Mouse (Mus musculus): Measurements from ENCODE around the gene Rnf26. TPM values are rescaled to one million over a fixed set of nuclear protein-coding genes. Genes with fewer than 3 reads are reported as not detected.

The Rnf26 gene
- 29.5 TPM for polyA plus RNA-seq (2012; fragmentation: generic; extraction: Trizol)

- H3K27me3 ChIP-seq (ENCODE audit: control insufficient read depth, insufficient read depth, insufficient read length), result no peaks in the 10 kb centered on the region
- H3K79me2 ChIP-seq (ENCODE audit: control insufficient read depth, insufficient read depth), result peaks cover 25% of the 10 kb centered on the region
- H3K4me2 ChIP-seq (ENCODE audit: low read depth), result peak within 1 kb of the TSS; percentile 68
- peak within 1 kb of the TSS; percentile 45 for H3K4me3 ChIP-seq
- no peaks in the 10 kb centered on the region for H3K36me3 ChIP-seq (ENCODE audit: control insufficient read depth, insufficient read depth)
- TF ChIP-seq POLR2AphosphoS2 (IDR thresholded peaks at IDR 0.05; ENCODE audit: insufficient read length, low read depth), result peak; percentile 49
- no peak for TF ChIP-seq TCF3 (IDR thresholded peaks at IDR 0.05; ENCODE audit: insufficient read length, low read depth)
- no peak for TF ChIP-seq MYOG (IDR thresholded peaks at IDR 0.05; ENCODE audit: control insufficient read depth in 1 of 3, insufficient read depth in 1 of 3, insufficient read length in 2 of 3, low read depth in 2 of 3)
- TF ChIP-seq POLR2A (IDR thresholded peaks at IDR 0.05; ENCODE audit: insufficient read length, low read depth), result peak; percentile 75
- peak; percentile 85 for TF ChIP-seq E2F4 (IDR thresholded peaks at IDR 0.05; ENCODE audit: insufficient read depth)
- TF ChIP-seq SRF (IDR thresholded peaks at IDR 0.05; ENCODE audit: control insufficient read depth, insufficient read length, low read depth), result peak; percentile 17
- no peak for TF ChIP-seq MAX (IDR thresholded peaks at IDR 0.05; ENCODE audit: low read depth)
- no peak for TF ChIP-seq USF1 (IDR thresholded peaks at IDR 0.05; ENCODE audit: low read depth)
- no peak for TF ChIP-seq MYOD1 (IDR thresholded peaks at IDR 0.05; ENCODE audit: control insufficient read depth in 1 of 3, insufficient read length in 2 of 3, low read depth in 2 of 3)
- no peak for TF ChIP-seq REST (IDR thresholded peaks at IDR 0.05; ENCODE audit: insufficient read depth, insufficient read length)
- no peak for TF ChIP-seq CEBPB (IDR thresholded peaks at IDR 0.05; ENCODE audit: insufficient read depth, poor library complexity, severe bottlenecking)
- TF ChIP-seq TCF12 (IDR thresholded peaks at IDR 0.05; ENCODE audit: insufficient read depth, poor library complexity, severe bottlenecking), result no peak
- H3ac ChIP-seq (ENCODE audit: control insufficient read depth, insufficient read length), result peak within 1 kb of the TSS; percentile 94
Observed at GRCm38 (mm10) chr9:44113105-44113789, at the start of gene Rnf26, which contains the start of gene Gm49380. TSS of gene Rnf26 (minus strand) at chr9:44113517. TSS of gene Gm49380 (minus strand) at chr9:44113500.

GRCm38 (mm10) chr9:44159886-44160285 lies 46.6 kb upstream of the Rnf26 start:
- Histone ChIP-seq H3K36me3 (ENCODE audit: control insufficient read depth, insufficient read depth) (peaks cover 21% of the 10 kb centered on the region), H3K27me3 (ENCODE audit: control insufficient read depth, insufficient read depth, insufficient read length) (no peaks in the 10 kb centered on the region), H3K4me3 (no peak overlapping the region)

GRCm38 (mm10) chr9:44147290-44147689 lies 34.0 kb upstream of the Rnf26 start:
- H3ac ChIP-seq (ENCODE audit: control insufficient read depth, insufficient read length), result no peak overlapping the region
- H3K27me3 ChIP-seq (ENCODE audit: control insufficient read depth, insufficient read depth, insufficient read length), result no peaks in the 10 kb centered on the region
- no peak for TF ChIP-seq MYOD1 (IDR thresholded peaks at IDR 0.05; ENCODE audit: control insufficient read depth in 1 of 3, insufficient read length in 2 of 3, low read depth in 2 of 3)
- TF ChIP-seq TCF12 (IDR thresholded peaks at IDR 0.05; ENCODE audit: insufficient read depth, poor library complexity, severe bottlenecking), result no peak
- TF ChIP-seq TCF3 (IDR thresholded peaks at IDR 0.05; ENCODE audit: insufficient read length, low read depth), result no peak
- TF ChIP-seq POLR2A (IDR thresholded peaks at IDR 0.05; ENCODE audit: insufficient read length, low read depth), result no peak
- TF ChIP-seq REST (IDR thresholded peaks at IDR 0.05; ENCODE audit: insufficient read depth, insufficient read length), result no peak
- no peak for TF ChIP-seq POLR2AphosphoS2 (IDR thresholded peaks at IDR 0.05; ENCODE audit: insufficient read length, low read depth)
- no peak for TF ChIP-seq E2F4 (IDR thresholded peaks at IDR 0.05; ENCODE audit: insufficient read depth)
- TF ChIP-seq SRF (IDR thresholded peaks at IDR 0.05; ENCODE audit: control insufficient read depth, insufficient read length, low read depth), result no peak
- TF ChIP-seq USF1 (IDR thresholded peaks at IDR 0.05; ENCODE audit: low read depth), result no peak
- TF ChIP-seq MYOG (IDR thresholded peaks at IDR 0.05; ENCODE audit: control insufficient read depth in 1 of 3, insufficient read depth in 1 of 3, insufficient read length in 2 of 3, low read depth in 2 of 3), result no peak
- TF ChIP-seq MAX (IDR thresholded peaks at IDR 0.05; ENCODE audit: low read depth), result no peak
- TF ChIP-seq CEBPB (IDR thresholded peaks at IDR 0.05; ENCODE audit: insufficient read depth, poor library complexity, severe bottlenecking), result no peak
- no peak overlapping the region for H3K4me2 ChIP-seq (ENCODE audit: low read depth)
- peaks cover 22% of the 10 kb centered on the region for H3K36me3 ChIP-seq (ENCODE audit: control insufficient read depth, insufficient read depth)
- H3K4me3 ChIP-seq, result no peak overlapping the region
- H3K79me2 ChIP-seq (ENCODE audit: control insufficient read depth, insufficient read depth), result no peaks in the 10 kb centered on the region

More at GRCm38 (mm10) chr9:44159886-44160285, 46.6 kb upstream of the Rnf26 start:
- TF ChIP-seq POLR2A (IDR thresholded peaks at IDR 0.05; ENCODE audit: insufficient read length, low read depth) (no peak), USF1 (IDR thresholded peaks at IDR 0.05; ENCODE audit: low read depth) (no peak), MYOD1 (IDR thresholded peaks at IDR 0.05; ENCODE audit: control insufficient read depth in 1 of 3, insufficient read length in 2 of 3, low read depth in 2 of 3) (no peak), TCF3 (IDR thresholded peaks at IDR 0.05; ENCODE audit: insufficient read length, low read depth) (no peak), SRF (IDR thresholded peaks at IDR 0.05; ENCODE audit: control insufficient read depth, insufficient read length, low read depth) (no peak), MAX (IDR thresholded peaks at IDR 0.05; ENCODE audit: low read depth) (no peak)
- H3ac ChIP-seq (ENCODE audit: control insufficient read depth, insufficient read length), result no peak overlapping the region
- no peak overlapping the region for H3K4me2 ChIP-seq (ENCODE audit: low read depth)
- H3K79me2 ChIP-seq (ENCODE audit: control insufficient read depth, insufficient read depth), result no peaks in the 10 kb centered on the region

- Histone ChIP-seq H3K4me2 (ENCODE audit: low read depth) (no peak overlapping the region), H3K36me3 (ENCODE audit: control insufficient read depth, insufficient read depth) (peaks cover 13% of the 10 kb centered on the region), H3ac (ENCODE audit: control insufficient read depth, insufficient read length) (no peak overlapping the region), H3K79me2 (ENCODE audit: control insufficient read depth, insufficient read depth) (no peaks in the 10 kb centered on the region), H3K4me3 (no peak overlapping the region), H3K27me3 (ENCODE audit: control insufficient read depth, insufficient read depth, insufficient read length) (no peaks in the 10 kb centered on the region)
- TF ChIP-seq TCF3 (IDR thresholded peaks at IDR 0.05; ENCODE audit: insufficient read length, low read depth), result no peak
- no peak for TF ChIP-seq POLR2A (IDR thresholded peaks at IDR 0.05; ENCODE audit: insufficient read length, low read depth)
- no peak for TF ChIP-seq REST (IDR thresholded peaks at IDR 0.05; ENCODE audit: insufficient read depth, insufficient read length)
- TF ChIP-seq TCF12 (IDR thresholded peaks at IDR 0.05; ENCODE audit: insufficient read depth, poor library complexity, severe bottlenecking), result no peak
- no peak for TF ChIP-seq USF1 (IDR thresholded peaks at IDR 0.05; ENCODE audit: low read depth)
- TF ChIP-seq CEBPB (IDR thresholded peaks at IDR 0.05; ENCODE audit: insufficient read depth, poor library complexity, severe bottlenecking), result no peak
- no peak for TF ChIP-seq MYOD1 (IDR thresholded peaks at IDR 0.05; ENCODE audit: control insufficient read depth in 1 of 3, insufficient read length in 2 of 3, low read depth in 2 of 3)
- TF ChIP-seq MAX (IDR thresholded peaks at IDR 0.05; ENCODE audit: low read depth), result no peak
- TF ChIP-seq E2F4 (IDR thresholded peaks at IDR 0.05; ENCODE audit: insufficient read depth), result no peak
- no peak for TF ChIP-seq POLR2AphosphoS2 (IDR thresholded peaks at IDR 0.05; ENCODE audit: insufficient read length, low read depth)
- TF ChIP-seq SRF (IDR thresholded peaks at IDR 0.05; ENCODE audit: control insufficient read depth, insufficient read length, low read depth), result no peak
- no peak for TF ChIP-seq MYOG (IDR thresholded peaks at IDR 0.05; ENCODE audit: control insufficient read depth in 1 of 3, insufficient read depth in 1 of 3, insufficient read length in 2 of 3, low read depth in 2 of 3)
Observed at GRCm38 (mm10) chr9:44144718-44145060, 31.4 kb upstream of the Rnf26 start.
